Mouse (Mus musculus) layer of hippocampus, adult 9-11 months (tissue): Measurements from ENCODE around the gene Epb41l3.

Source experiments
- DNase-seq: peaks from one replicate; pipeline ENCODE4 v3.0.0; 2022

The Epb41l3 gene

DNA sequence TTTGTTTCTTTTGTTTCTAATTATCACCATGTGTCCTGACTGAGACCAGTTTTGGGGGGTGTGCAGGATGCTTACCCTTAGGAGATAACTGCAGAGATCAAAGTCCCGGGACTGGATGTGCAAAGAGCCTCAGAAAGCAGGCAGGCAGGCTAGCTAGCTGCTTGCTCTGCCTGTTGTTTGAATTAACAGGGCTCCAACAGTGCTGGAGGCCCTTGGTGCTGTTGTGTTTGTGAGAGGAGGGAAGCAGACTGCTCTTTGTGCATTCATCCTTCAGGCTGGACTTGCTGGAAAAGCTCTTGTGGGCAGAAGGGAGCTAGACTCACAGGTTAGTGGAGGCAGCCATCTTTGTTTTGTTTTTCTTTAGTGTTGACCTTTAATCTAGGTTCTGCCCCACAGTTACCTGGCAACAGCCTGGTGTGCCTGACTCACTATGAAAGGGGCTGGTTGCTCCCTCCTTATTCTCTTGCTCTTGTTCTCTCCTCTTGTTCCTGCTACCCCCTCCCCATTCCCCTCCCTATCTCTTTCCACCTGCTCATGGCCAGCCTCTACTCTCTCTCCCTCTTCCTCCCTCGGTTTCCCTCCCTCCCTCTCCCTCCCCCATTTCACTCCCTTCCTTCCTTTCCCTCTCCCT is 117.5 kb downstream of the Epb41l3 start:
- no peak for DNase-seq

DNA sequence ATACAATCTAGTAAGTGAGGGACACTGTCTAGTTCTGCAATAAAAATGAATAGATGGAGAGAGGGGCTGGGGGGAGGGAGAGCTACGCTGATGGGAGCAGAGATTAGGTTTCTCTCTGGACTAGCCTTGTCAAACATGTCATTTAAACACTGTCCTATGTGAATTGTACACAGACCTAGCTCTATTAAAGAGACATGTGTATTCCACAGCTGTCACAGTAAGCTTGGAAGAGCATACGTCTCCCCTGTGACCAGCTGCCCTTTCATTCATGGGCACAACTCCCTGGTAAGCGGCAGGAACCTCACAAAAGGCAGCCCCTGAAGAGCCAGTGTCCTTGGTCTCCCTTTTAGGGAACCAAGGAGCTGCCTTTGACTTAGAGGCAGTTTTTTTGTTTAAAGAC is 119.1 kb downstream of the Epb41l3 start:
- DNase-seq, result no peak

DNA sequence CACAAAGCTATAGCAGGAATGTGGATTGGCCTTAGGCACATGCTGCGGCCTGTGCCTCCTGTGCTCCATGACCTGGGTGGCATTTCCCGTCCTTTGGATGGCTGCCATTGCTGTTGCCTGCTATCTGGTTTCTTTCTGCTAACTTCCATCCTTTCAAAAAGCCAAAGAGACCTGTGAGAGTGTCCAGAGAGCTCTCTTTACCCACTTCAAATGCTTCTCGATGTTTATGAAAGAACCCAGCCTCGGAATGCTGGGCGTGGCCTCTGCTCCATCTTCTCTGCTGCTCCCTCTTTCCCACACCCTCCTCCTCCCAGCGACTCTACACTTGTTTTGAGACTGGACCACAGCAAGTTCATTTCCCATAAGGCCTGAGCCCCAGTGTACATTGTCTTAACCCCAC is 120.3 kb downstream of the Epb41l3 start:
- DNase-seq, result no peak

DNA sequence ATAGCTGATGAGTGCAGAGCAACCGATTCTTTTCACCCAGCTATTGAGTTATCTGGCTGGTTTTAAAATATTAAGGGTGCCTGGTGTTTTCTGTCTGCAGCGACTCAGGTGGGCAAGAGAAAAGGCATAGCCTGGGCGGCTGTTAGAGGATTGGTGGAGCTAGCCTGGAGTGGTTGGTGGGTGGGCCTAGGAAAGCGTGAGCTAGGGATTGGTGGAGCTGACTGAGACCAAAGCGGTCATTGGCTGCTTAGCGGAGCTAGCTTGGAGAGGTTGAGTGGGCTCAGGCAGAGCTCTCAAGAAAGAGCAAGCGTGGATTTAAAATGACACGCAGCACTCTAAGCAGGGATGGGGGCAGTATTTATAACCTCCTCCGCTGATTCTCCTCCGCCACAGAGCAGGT is 121.2 kb downstream of the Epb41l3 start:
- no peak for DNase-seq

DNA sequence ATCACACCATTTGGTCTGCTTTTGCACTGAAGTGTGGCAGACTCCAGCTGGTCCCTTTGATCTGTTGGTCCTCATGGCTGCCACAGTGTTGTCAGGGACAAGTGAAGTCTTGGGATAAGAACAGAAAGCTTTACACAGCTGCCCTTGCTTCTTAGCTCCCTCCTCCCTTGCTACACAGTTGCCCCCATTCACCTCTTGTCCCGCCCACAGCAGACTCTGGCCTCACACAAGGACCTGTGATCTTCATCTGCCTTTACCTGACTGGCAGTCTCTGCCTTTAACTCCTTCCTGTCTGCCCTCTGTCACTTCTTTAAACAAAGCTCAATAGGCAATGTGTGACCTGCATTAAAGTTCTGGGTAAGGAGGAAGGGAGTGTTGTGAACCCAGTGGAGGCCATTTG is 123.3 kb downstream of the Epb41l3 start:
- no peak for DNase-seq

DNA sequence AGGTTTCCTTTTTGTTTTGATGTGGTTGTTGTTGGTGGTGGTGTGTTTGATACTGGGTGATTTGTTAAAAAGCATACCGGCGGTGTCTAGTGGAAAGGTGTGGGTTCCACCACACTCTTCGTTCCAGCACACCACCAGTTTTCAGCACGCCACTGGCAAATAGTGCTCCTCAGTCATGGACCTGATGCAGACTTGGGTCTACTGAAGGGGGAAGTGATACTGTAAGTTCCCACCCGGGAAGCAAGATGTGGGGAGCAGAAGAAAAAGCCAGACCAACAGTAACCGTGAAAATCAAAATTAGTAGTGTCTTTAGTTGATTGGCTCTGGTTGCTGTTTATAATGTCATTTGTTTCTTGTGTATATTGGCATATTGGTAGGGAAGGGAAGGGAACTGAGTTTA is 124.3 kb downstream of the Epb41l3 start:
- no peak for DNase-seq

DNA sequence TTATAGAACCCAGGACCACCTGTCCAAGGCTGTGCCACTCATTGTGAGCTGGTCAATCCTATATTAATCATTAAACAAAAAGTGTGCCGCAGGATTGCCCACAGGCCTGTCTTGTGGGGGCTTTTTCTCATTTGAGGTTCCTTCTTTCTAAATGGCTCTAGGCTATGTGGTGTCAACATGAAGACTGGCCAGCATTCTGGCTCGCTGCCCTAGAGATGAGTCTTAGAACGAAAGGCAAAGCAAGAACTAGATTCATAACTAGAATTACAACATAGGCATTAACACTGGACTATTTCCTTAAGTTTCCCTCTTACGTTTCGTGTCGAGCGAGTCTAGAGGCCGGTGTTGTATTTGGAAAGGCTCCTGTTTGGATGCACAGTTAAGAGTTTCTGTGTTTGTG is 125.5 kb downstream of the Epb41l3 start:
- DNase-seq, result no peak

DNA sequence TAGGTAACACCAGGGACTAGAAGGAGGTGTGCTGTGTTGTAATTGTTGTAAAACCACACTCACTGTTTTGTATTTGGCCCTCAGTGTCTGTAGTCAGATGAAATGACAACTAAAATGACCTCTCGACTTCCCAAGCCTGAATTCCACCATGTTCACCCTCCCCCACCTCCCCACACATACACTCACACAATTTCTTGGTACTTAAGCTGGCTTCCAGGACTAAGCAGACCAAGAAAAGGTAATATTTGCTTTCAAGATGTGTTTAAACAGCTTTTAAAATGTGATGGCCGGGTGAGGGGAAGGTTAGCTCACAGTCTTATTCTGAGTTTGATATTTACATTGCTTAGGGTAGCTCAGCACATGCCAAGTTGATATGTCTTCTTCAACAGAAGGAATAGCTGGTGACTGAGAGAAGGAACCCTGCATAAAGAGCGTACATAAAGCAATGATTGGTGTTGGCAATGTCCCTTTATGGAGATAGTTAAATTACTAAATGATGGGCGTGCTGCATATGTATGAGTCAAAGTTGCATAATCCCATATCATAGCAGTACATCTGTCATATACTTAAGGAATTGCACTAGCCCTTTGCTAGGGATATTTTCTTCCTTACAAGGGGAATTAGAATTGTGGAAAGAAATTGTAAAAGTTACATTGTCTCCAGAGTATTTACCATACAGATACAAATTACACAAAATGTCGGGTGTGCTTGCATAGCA is 130.0 kb downstream of the Epb41l3 start:
- no peak for DNase-seq

DNA sequence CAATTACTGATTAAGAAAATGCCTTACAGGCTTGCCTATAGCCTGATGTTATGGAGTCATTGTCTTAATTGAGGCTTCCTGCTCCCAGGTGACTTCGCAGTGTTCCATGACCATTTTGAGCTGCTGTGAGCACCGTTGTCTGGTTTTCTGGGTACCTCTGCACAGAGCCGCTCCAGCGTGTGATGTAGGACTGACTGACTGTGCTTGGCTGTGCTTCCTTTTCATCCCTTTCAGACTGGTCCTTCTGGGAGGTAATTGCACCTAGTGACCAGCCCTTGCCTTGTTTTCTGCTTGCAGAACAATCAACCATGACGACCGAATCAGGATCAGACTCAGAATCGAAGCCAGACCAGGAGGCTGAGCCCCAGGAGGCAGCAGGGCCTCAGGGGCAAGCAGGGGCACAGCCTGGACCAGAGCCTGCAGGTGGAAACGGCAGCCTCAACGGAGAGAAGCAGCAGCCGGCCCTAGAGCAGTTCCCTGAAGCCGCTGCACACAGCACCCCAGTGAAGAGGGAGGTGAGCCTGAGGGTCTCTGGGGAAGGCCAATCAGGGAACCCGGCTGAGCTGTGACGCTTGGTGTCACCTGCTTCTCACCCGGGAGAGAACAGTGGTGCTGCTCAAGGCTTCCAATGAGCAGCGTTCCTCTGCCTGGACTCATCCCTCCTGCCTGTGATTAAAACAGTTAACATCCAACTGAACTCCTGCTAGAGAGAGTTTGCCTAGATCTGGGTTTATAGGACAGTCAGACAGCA is 132.3 kb downstream of the Epb41l3 start:
- DNase-seq, result no peak

DNA sequence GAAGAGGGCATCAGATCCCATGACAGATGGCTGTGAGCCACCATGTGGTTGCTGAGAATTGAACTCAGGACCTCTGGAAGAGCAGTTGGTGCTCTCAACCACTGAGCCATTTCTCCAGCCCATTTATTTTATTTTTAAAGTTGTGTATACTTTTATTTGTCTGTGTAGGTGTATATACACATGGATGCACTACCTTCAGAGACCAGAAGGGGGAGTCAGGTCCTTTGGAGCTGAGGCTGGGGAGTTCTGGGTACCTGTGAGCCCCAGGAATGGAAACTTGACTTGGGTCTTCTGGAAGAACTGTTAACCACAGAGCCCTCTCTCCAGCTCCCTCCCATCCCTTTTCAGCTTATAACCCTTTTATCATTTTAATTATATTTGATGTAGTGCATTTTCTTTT is 135.6 kb downstream of the Epb41l3 start:
- no peak for DNase-seq

DNA sequence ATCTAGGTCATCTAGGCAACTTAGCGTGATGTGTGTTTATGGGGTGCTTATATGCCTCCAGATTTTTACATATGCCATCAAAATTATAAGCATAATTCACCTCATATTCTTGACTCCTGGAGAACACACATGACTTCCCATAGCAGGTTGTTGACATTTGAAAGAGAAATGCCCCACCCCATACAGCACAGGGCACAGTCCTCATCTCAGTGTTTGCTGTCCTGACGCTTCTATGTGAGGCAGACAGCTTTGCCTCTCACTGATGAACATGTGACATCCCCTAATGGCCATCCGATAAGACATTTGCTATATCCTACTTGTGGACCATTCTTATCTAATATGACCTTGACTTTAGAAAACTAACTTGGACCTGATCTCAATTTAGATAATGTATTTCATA is 140.6 kb downstream of the Epb41l3 start:
- no peak for DNase-seq

DNA sequence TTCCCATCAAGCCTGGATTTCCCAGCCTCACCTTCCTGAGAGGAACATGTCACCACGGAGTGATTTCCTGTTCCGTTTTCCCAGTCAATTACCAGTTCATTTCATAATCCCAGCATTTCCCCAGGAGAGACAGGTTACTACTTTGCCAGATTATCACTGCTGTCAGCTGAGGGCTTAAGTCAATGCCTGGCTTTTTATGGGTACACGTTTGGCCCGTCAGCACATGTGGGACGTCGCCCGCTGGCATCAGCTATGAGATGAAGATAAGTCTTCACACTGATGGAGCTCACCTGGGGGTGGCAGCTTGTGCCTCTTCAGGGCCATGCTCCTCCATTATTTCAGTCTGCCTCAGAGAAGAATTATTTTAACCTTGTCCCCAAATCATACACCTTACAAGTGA is 145.4 kb downstream of the Epb41l3 start:
- DNase-seq, result no peak

DNA sequence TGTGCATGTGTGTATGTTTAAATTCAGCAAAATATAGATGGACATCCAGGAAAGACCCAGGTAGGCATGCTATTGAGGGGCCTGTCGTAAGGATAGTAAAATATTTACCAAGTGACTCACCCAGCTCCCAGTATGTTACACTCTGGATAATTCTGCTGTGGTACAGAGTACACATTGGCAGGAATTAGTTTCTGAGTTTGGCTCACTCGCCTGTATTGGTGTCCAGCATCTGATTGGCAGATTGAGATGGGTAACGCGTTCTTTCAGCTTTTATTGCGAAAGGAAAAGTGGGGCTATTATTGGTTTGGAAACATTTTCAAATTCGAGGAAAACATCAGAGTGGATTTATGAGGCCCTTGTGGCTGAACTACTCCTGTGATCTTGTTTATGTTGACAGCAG is 145.9 kb downstream of the Epb41l3 start:
- no peak for DNase-seq

DNA sequence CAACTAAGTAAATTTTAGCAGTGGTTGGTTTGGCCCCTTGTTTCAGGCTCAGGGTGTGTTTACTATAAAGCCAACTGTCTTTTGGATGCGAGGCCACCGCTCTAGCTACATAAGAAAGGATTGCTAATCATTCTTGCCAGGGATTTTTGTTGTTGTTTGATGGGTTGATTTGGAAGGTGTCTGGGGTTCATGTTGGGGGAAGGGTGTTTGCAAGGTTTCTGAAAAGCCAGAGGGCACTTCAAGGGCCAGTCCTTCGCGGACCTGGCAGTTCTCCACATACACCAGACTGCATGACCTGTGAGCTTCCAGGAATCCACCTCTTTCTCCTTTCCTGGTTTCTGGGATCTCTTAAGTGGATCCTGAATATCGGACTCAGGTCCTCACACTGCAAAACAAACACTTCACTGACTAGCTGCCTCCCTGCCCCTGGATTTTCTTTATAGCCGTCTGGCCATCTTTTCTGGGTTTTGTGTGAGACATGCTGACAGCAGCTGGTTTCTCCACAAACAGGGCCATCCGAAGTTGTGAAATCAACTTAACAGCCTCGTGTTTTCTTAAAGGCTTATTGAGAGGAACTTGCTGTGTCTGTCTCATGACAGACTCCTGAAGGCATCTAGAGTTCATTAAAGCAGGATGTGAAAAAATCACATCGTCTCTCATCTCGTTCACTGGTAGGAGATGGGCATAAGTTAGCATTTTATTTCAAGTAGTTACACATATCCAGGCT is 146.6 kb downstream of the Epb41l3 start:
- DNase-seq, result peak; percentile 38

DNA sequence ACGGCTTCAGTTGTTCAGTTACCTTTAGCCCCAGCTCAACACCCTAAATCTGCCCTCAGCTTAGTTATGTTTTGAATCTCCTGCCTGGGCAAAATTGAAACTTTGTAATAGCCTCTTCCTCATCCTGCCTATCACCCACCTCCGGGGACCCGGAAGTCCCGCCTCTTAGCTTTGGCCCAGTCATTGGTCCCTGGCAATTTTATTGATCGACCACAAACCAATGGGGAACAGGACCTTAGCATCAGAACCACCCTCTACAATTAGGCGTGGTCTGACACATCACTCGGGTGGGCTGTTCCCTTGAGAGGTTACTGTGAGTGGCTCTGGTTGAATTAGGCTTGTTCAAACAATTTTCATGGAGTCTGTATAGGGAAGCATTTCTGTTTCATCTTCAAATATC is 150.5 kb downstream of the Epb41l3 start:
- DNase-seq, result no peak

DNA sequence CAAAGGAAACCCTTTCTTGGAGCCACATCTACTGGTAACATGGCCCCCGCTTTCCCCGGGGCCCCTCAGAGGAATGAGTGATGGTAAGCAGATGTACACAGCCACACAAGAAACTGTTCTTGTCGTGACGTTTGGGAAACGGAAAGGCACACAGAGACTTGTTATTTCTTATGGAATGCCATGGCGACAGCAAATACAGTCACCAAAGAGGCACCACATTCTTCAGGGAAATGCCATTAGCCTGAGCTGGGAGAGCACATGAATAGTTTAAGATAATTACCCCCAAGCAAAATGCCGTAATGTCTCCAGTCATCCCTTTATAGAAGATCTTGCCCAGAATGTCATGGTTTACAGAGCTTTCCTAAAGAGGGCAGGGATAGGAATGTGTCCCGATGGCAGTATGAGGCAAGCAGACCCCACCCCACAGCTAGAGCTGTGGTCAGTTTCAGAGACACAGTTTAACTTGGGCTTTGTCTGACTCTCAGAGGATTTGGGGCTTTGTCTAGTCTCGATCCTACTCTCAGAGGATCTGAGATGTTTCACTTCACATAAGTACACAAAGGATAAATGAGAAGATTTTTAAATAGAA is 152.0 kb downstream of the Epb41l3 start:
- DNase-seq, result no peak

DNA sequence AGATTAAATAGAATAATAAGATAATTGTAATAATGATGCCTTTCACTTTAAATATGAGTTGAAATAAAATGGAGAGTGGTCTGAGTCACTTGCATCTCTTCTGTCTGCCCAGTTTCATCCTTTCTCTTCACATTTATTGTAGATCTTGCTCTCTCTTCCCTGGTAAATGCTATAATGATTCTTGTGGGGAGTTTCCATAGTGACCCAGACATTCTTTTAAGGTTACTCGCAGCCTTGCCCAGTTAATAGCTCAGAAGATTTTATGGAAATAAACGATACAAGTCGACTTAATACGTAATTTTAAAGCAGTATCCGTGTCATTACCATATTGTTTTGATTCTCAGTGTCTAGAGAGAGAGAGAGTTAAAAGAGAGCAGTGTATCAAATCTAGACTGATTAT is 154.0 kb downstream of the Epb41l3 start:
- no peak for DNase-seq

DNA sequence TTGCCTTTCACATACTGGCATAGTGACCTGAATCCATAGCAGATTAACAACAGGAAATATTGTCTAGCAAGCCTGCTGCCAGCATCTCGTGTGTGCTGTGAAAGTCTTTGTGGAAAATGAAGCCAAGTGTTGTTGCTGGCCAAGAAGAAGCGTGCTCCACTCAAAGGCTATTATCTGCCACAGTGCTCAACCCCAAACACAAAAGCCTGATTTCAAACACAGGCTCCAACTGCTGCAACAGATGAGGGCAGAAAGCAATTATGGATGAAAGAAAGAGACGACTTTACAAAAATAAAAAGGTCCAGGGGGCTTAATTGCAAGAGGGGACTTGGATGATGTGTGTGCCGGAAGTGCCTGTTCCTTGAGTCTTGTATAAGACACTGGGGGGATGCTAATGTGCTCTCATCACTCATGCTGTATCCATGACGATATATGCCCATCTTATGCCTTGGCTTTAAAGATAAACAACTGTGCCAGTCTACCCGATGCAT is 154.7 kb downstream of the Epb41l3 start:
- DNase-seq, result no peak

DNA sequence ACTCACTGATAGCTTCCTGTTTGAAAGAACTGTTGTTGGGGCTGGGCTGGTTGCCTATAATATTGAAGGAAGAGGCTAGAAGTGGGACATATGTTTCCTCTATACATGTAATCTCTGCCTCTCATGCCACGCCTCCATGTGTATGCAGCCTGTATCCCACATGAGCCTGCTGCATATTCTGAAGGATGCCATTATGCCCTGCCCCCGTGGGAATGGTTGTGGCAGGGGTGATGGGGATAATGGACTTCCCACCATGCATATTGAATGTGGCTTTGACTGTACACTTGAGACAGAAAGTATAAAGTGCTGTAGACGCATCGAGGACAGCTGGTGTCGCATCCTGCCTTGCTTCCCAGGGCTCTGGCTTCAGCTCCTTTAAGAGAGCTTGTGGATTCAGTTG is 155.9 kb downstream of the Epb41l3 start:
- DNase-seq, result no peak

DNA sequence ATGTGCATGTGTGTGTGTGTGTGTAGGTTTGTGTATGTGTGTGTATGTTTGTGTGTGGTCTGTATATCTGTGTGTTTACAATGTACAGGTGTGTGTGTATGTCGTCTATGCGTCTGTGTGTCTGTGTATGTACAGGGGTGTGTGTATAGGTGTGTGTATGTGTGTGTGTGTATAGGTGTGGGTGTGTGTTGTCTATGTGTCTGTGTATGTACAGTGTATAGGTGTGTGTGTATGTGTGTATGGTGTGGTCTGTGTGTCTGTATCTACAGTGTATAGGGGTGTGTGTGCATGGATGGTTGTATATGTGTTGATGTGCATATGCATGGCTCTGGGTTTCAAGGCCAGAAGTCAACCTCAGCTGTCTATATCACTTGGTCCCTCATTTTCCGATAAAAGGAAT is 161.7 kb downstream of the Epb41l3 start:
- DNase-seq, result no peak

DNA sequence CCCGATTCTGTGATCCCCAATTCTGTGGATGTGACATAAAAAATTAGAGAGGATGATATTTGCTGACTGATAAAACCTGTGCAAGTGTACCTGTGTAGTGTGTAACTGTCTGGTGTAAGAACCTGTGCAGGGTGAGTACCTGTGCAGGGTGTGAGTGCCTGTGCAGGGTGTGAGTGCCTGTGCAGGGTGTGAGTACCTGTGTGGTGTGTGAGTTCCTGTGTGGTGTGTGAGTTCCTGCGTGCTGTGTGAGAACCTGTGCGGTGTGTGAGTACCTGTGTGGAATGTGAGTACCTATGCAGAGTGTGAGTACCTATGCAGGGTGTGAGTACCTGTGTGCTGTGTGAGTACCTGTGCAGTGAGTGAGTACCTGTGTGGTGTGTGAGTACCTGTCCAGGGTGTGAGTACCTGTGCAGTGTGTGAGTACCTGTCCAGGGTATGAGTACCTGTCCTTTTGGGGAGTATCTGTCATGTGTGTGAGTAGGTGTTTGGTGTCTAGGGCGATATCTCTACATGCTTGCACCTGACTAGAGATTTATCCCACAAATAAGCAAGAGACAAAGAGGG is 163.4 kb downstream of the Epb41l3 start:
- no peak for DNase-seq

DNA sequence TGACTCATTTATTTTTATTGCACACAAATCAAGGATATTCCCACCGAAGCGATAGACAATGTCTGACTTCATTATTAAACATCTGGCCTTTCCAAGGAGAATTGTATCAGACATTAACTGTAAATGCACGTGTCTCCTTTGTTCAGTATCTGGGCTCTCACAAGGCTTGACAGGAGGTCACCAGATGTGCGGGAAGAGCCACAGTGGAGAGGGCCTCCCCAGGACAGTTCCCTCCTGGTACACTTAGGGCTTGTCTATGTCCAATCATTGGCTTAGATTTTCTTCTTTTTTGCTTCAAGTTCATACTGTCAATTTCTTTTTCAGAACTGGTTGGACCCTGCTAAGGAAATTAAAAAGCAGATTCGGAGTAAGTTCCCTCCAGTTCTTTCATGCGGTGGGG is 163.9 kb downstream of the Epb41l3 start:
- DNase-seq, result no peak

DNA sequence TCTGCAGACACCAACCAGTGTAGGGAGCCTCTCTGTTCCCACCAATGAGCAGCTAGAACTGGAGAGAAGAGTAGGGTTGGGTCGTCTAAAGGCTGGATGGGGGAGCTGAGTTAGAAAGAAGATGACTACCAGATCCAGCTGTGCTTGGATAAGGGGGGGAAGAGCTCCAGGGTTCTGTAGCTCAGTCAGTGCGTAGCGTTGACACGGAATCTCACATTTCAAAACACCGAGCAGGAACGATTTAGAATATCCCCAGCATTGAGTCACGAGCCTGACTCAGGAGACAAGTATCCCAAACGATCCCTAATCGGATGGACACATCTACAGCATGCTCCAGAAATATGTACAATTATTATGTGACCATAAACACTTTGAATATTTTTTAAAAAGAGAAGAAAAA is 180.4 kb downstream of the Epb41l3 start:
- no peak for DNase-seq
